In the genomic region with DNA sequence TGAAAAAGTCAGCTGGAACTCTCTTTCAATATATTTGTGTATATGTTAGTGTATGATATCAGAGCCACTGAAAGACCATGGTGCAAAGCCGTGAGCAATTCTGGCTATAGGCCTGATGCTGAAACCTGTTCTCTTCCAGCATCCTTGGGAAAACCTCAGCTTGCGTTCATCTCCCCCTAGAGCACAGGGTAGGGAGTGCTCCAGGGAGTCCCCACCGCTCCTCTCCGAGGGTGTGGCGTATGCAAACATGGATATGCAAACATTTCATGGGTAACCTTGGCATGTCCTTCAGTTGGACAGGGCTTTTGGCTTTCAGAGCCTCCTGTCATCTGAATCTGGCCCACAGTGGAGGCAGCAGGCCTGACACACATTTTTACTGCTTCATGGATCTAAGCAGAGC, we compare ENCODE assay signal across 24 mouse cellular contexts. TPM values are rescaled to one million over a fixed set of nuclear protein-coding genes. Genes with fewer than 3 reads are reported as not detected.
DNase-seq lines count a peak whose midpoint lies in the region; ATAC-seq and TF ChIP-seq lines count a peak whose summit lies in the region.
"Had no signal": no experiment of that assay in that cellular context is flagged by ENCODE, and none has a peak within 500 bp of the region (broad histone marks: within the 10 kb centered on the region; RNA-seq: fewer than 3 reads in every experiment).

No protein-coding gene starts in this region.

- TF ChIP-seq CTCF in kidney, postnatal 0 days (IDR thresholded peaks at IDR 0.05; ENCODE audit: low read depth), result 0 out of 2 replicates have a peak, but pooled peaks have one; percentile 3

- ATAC-seq in kidney, postnatal 0 days (replicated peaks; ENCODE audit: low FRiP score, low read depth), result no peak
- ATAC-seq in lung, embryonic 16.5 days (ENCODE audit: low read depth), result peak; percentile 44; the same call in 1 of the 2 replicates
- ATAC-seq in stomach, embryonic 16.5 days (ENCODE audit: insufficient read depth, low FRiP score), result peak; percentile 27; the same call in 1 of the 2 replicates
- ATAC-seq: forebrain, embryonic 14.5 days; liver, embryonic 12.5 days had no signal

- H3K4me3 ChIP-seq in kidney, postnatal 0 days (replicated peaks; ENCODE audit: low read depth, low read length), result no peak overlapping the region
- no peak overlapping the region for H3K4me3 ChIP-seq in lung, embryonic 16.5 days (ENCODE audit: low read length)
- no peak overlapping the region for H3K4me3 ChIP-seq in stomach, embryonic 16.5 days (replicated peaks; ENCODE audit: low read length)
- H3K4me3 ChIP-seq: embryonic facial prominence, embryonic 13.5 days; erythroblast, embryonic 14.5 days; heart, adult 2 months; heart, embryonic 13.5 days; limb, embryonic 13.5 days; liver, embryonic 12.5 days; myocyte had no signal

- H3K9ac ChIP-seq in kidney, postnatal 0 days (ENCODE audit: low read depth, low read length), result no peak overlapping the region
- no peak overlapping the region for H3K9ac ChIP-seq in lung, embryonic 16.5 days (ENCODE audit: low read length)
- no peak overlapping the region for H3K9ac ChIP-seq in stomach, embryonic 16.5 days (ENCODE audit: low read length)
- H3K9ac ChIP-seq: embryonic facial prominence, embryonic 13.5 days; heart, embryonic 13.5 days; limb, embryonic 13.5 days; liver, embryonic 12.5 days had no signal

- H3K27me3 ChIP-seq in kidney, postnatal 0 days (ENCODE audit: insufficient read depth, low read length), result no peaks in the 10 kb centered on the region
- no peaks in the 10 kb centered on the region for H3K27me3 ChIP-seq in lung, embryonic 16.5 days (ENCODE audit: control insufficient read depth, insufficient read depth, low read depth, low read length)
- H3K27me3 ChIP-seq in stomach, embryonic 16.5 days (ENCODE audit: control insufficient read depth, insufficient read depth, low read length), result no peaks in the 10 kb centered on the region
- H3K27me3 ChIP-seq: embryonic facial prominence, embryonic 13.5 days; limb, embryonic 13.5 days had no signal

- H3K36me3 ChIP-seq in kidney, postnatal 0 days (ENCODE audit: insufficient read depth, low read length), result no peaks in the 10 kb centered on the region
- H3K36me3 ChIP-seq in lung, embryonic 16.5 days (ENCODE audit: control insufficient read depth, insufficient read depth, low read length), result no peaks in the 10 kb centered on the region
- H3K36me3 ChIP-seq in stomach, embryonic 16.5 days (ENCODE audit: control insufficient read depth, insufficient read depth, low read length), result no peaks in the 10 kb centered on the region
- H3K36me3 ChIP-seq: heart, embryonic 13.5 days; limb, embryonic 13.5 days had no signal

- H3K4me1 ChIP-seq in kidney, postnatal 0 days (replicated peaks; ENCODE audit: insufficient read depth, low read length), result no peaks in the 10 kb centered on the region
- peaks cover 15% of the 10 kb centered on the region for H3K4me1 ChIP-seq in lung, embryonic 16.5 days (replicated peaks; ENCODE audit: control insufficient read depth, insufficient read depth, low read length)
- peaks cover 21% of the 10 kb centered on the region for H3K4me1 ChIP-seq in stomach, embryonic 16.5 days (ENCODE audit: control insufficient read depth, insufficient read depth, low read length)

- no peak for DNase-seq in kidney, postnatal 0 days (ENCODE audit: low spot score)
- DNase-seq in kidney, adult 9 months, result no peak
- DNase-seq in lung, adult 18-20 months, result no peak
- DNase-seq in ZHBTc4 (ENCODE audit: low read depth, low spot score) (peak; percentile 63), MN1 (ENCODE audit: low spot score) (no peak)
- DNase-seq: cerebellum, adult 18-20 months; embryo, embryonic 11 days; gastrocnemius, postnatal 25 days; heart, adult 2 months; heart, postnatal 14 days; kidney, adult 2 months; kidney, postnatal 14 days; layer of hippocampus, postnatal 36 days; lung, postnatal 36 days; midbrain, embryonic 14.5 days had no signal

- WGBS in kidney, postnatal 0 days, result 78% methylated on average over 5 of the region's 5 CpGs
- 48% methylated on average over 5 of the region's 5 CpGs for WGBS in lung, embryonic 16.5 days
- 59% methylated on average over 5 of the region's 5 CpGs for WGBS in stomach, embryonic 16.5 days

- no peak overlapping the region for H3K27ac ChIP-seq in kidney, postnatal 0 days
- no peak overlapping the region for H3K27ac ChIP-seq in lung, embryonic 16.5 days (ENCODE audit: low read length)
- H3K27ac ChIP-seq in stomach, embryonic 16.5 days (ENCODE audit: low read length), result no peak overlapping the region
- H3K27ac ChIP-seq: embryonic facial prominence, embryonic 13.5 days; heart, adult 2 months; heart, embryonic 13.5 days; limb, embryonic 13.5 days; liver, embryonic 12.5 days had no signal

- no peak overlapping the region for H3K4me2 ChIP-seq in kidney, postnatal 0 days (ENCODE audit: low read length)
- no peak overlapping the region for H3K4me2 ChIP-seq in lung, embryonic 16.5 days (ENCODE audit: low read depth, low read length)
- no peak overlapping the region for H3K4me2 ChIP-seq in stomach, embryonic 16.5 days (ENCODE audit: low read depth, low read length)
- H3K4me2 ChIP-seq: embryonic facial prominence, embryonic 13.5 days; heart, embryonic 13.5 days; limb, embryonic 13.5 days; liver, embryonic 12.5 days had no signal

- no peaks in the 10 kb centered on the region for H3K9me3 ChIP-seq in kidney, postnatal 0 days (replicated peaks; ENCODE audit: low read length)
- H3K9me3 ChIP-seq in lung, embryonic 16.5 days (ENCODE audit: control insufficient read depth, low read length), result no peaks in the 10 kb centered on the region
- H3K9me3 ChIP-seq in stomach, embryonic 16.5 days (replicated peaks; ENCODE audit: control insufficient read depth, low read length), result no peaks in the 10 kb centered on the region
- H3K9me3 ChIP-seq: embryonic facial prominence, embryonic 13.5 days; heart, embryonic 13.5 days; limb, embryonic 13.5 days; liver, embryonic 12.5 days had no signal

RNA-seq across cellular contexts. Expression of a gene that starts 56.2 kb away (rescaled TPM):
- 136 and 154 TPM in 2 replicates for polyA plus RNA-seq in kidney, postnatal 0 days (2015; fragmentation: Nextera tagmentation; extraction: Ambion mirVana)
- 177 and 178 TPM in 2 replicates for polyA plus RNA-seq in lung, embryonic 16.5 days (2015; fragmentation: Nextera tagmentation; extraction: Ambion mirVana)
- 184 and 228 TPM in 2 replicates for polyA plus RNA-seq in stomach, embryonic 16.5 days (2015; fragmentation: Nextera tagmentation; extraction: Ambion mirVana)
